8 mouse cellular contexts compared by ENCODE assay signal in genomic region chr16:87354075-87354583, GRCm38 (mm10). TPM values are rescaled to one million over a fixed set of nuclear protein-coding genes. Genes with fewer than 3 reads are reported as not detected.
DNase-seq lines count a peak whose midpoint lies in the region; ATAC-seq lines count a peak whose summit lies in the region.

TSS of gene N6amt1 (plus strand) at chr16:87354185.

- H3K4me1 ChIP-seq in hindbrain, embryonic 11.5 days (replicated peaks; ENCODE audit: control insufficient read depth, insufficient read depth, low read length) = no peaks in the 10 kb centered on the region

- H3K27ac ChIP-seq in hindbrain, embryonic 11.5 days (ENCODE audit: low read depth, low read length) = peak within 1 kb of the TSS; percentile 86

- DNase-seq in MN1 (ENCODE audit: low spot score) = peak; percentile 94
- DNase-seq in cerebellum, adult 9-10 months = peak; percentile 94
- DNase-seq in frontal cortex, adult 2 months (ENCODE audit: extremely low spot score in 1 of 2, low spot score in 1 of 2) = peak; percentile 82 to 96
- peak; percentile 97 for DNase-seq in hindbrain, embryonic 11.5 days (ENCODE audit: low spot score)
- DNase-seq in layer of hippocampus, postnatal 10 days (ENCODE audit: low spot score in 2 of 2) = peak; percentile 94 to 95
- DNase-seq in lung, postnatal 10 days = peak; percentile 96
- DNase-seq in ovary, postnatal 36 days (ENCODE audit: low spot score) = peak; percentile 93
- peak; percentile 95 for DNase-seq in thymus, postnatal 25 days

- peak; percentile 99 for ATAC-seq in hindbrain, embryonic 11.5 days (ENCODE audit: low FRiP score)

- H3K36me3 ChIP-seq in hindbrain, embryonic 11.5 days (ENCODE audit: control insufficient read depth, insufficient read depth, low read length) = no peaks in the 10 kb centered on the region

- H3K4me3 ChIP-seq in hindbrain, embryonic 11.5 days (ENCODE audit: low read depth, low read length) = peak within 1 kb of the TSS; percentile 78

- H3K9me3 ChIP-seq in hindbrain, embryonic 11.5 days (ENCODE audit: control insufficient read depth, low read length) = no peaks in the 10 kb centered on the region

- H3K4me2 ChIP-seq in hindbrain, embryonic 11.5 days (replicated peaks; ENCODE audit: low read depth, low read length) = peak within 1 kb of the TSS; percentile 37

- peak within 1 kb of the TSS; percentile 93 for H3K9ac ChIP-seq in hindbrain, embryonic 11.5 days (ENCODE audit: low read depth, low read length)

- no peaks in the 10 kb centered on the region for H3K27me3 ChIP-seq in hindbrain, embryonic 11.5 days (ENCODE audit: control insufficient read depth, insufficient read depth, low read length)

- whole genome bisulfite sequencing in hindbrain, embryonic 11.5 days = under 1% methylated on average over 48 of the region's 48 CpGs

RNA-seq across cellular contexts. Expression of gene N6amt1, which starts in this region (rescaled TPM):
- polyA plus RNA-seq in frontal cortex, adult 2 months (2012; rRNA removed) = 18.1 and 22.9 TPM in 2 replicates
- 15.6 and 19.3 TPM in 2 replicates for polyA plus RNA-seq in hindbrain, embryonic 11.5 days (2014; fragmentation: Nextera tagmentation; extraction: Ambion mirVana)
- 10 to 100 TPM; 16.7 to 17.0 TPM for total RNA-seq in layer of hippocampus, postnatal 10 days (2021)

Comparison
In these comparisons a context has a peak if more than half of its experiments do, and no peak if none do; other contexts are left out.
1. Peak in every context shown above with its lines: DNase-seq, ATAC-seq, H3K4me3 ChIP-seq and H3K27ac ChIP-seq.